Comparison of ENCODE assay signal across 9 mouse cellular contexts in the genomic region with DNA sequence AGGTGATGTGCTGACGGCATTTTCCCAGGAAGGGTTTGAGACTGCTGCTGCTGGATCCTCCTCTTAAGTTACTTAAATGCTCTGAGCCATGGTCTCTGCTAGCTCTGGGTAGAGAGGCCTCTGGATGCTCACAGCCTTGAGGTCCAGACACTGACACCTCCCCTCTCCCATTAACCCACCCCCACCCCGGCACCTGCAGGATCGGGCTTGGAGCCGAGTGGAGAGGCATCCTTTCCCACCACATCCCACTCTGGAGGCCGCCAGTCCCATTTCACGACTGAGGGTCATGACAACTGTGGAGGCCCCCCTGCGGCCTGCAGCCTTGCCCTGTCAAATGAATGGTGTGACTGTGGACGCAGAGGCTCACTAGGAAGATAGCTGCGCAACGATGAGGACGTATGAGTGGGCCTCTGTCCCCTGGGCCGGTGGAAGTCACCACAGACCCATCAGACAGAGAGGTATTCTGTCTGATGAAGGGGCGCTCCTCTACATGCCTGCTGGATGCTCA. TPM values are rescaled to one million over a fixed set of nuclear protein-coding genes. Genes with fewer than 3 reads are reported as not detected.
DNase-seq lines count a peak whose midpoint lies in the region; ATAC-seq and TF ChIP-seq lines count a peak whose summit lies in the region.
"Had no signal": no experiment of that assay in that cellular context is flagged by ENCODE, and none has a peak within 500 bp of the region (broad histone marks: within the 10 kb centered on the region; RNA-seq: fewer than 3 reads in every experiment).

No protein-coding gene starts in this region.

- H3K9ac ChIP-seq in kidney, postnatal 0 days (ENCODE audit: low read depth, low read length) = no peak overlapping the region
- no peak overlapping the region for H3K9ac ChIP-seq in embryonic facial prominence, embryonic 14.5 days (ENCODE audit: low read depth, low read length)
- H3K9ac ChIP-seq in hindbrain, embryonic 13.5 days = no peak overlapping the region
- H3K9ac ChIP-seq in midbrain, embryonic 14.5 days (replicated peaks; ENCODE audit: low read length) = no peak overlapping the region

- no peak overlapping the region for H3K27ac ChIP-seq in kidney, postnatal 0 days
- no peak overlapping the region for H3K27ac ChIP-seq in embryonic facial prominence, embryonic 14.5 days (replicated peaks; ENCODE audit: low read depth, low read length)
- no peak overlapping the region for H3K27ac ChIP-seq in hindbrain, embryonic 13.5 days
- H3K27ac ChIP-seq in midbrain, embryonic 14.5 days (replicated peaks; ENCODE audit: low read depth, low read length) = no peak overlapping the region

- H3K36me3 ChIP-seq in kidney, postnatal 0 days (ENCODE audit: insufficient read depth, low read length) = no peaks in the 10 kb centered on the region
- no peaks in the 10 kb centered on the region for H3K36me3 ChIP-seq in embryonic facial prominence, embryonic 14.5 days (ENCODE audit: control insufficient read depth, insufficient read depth, low read length)
- no peaks in the 10 kb centered on the region for H3K36me3 ChIP-seq in hindbrain, embryonic 13.5 days
- H3K36me3 ChIP-seq in midbrain, embryonic 14.5 days (ENCODE audit: control insufficient read depth, insufficient read depth, low read length) = no peaks in the 10 kb centered on the region

- no peak for DNase-seq in kidney, postnatal 0 days (ENCODE audit: low spot score)
- no peak for DNase-seq in kidney, postnatal 36 days
- no peak for DNase-seq in embryonic facial prominence, embryonic 14.5 days (ENCODE audit: low spot score)
- DNase-seq in midbrain, embryonic 14.5 days = no peak
- no peak for DNase-seq in c-Kit-positive CD71-positive TER-119-positive erythroid progenitor cells, embryonic 14.5 days (ENCODE audit: low spot score)
- DNase-seq in layer of hippocampus, postnatal 36 days = no peak

- peaks cover 38% of the 10 kb centered on the region for H3K4me1 ChIP-seq in kidney, postnatal 0 days (replicated peaks; ENCODE audit: insufficient read depth, low read length)
- H3K4me1 ChIP-seq in embryonic facial prominence, embryonic 14.5 days (ENCODE audit: control insufficient read depth, insufficient read depth, low read length) = peaks cover 53% of the 10 kb centered on the region
- peaks cover 48% of the 10 kb centered on the region for H3K4me1 ChIP-seq in hindbrain, embryonic 13.5 days (replicated peaks)
- peaks cover 15% of the 10 kb centered on the region for H3K4me1 ChIP-seq in midbrain, embryonic 14.5 days (ENCODE audit: control insufficient read depth, insufficient read depth, low read length)

- no peak for ATAC-seq in kidney, postnatal 0 days (replicated peaks; ENCODE audit: low FRiP score, low read depth)
- ATAC-seq in embryonic facial prominence, embryonic 14.5 days (ENCODE audit: low read depth) = no peak
- ATAC-seq in hindbrain, embryonic 13.5 days (ENCODE audit: low FRiP score) = peak; percentile 7; the same call in 1 of the 2 replicates
- ATAC-seq in midbrain, embryonic 14.5 days (ENCODE audit: low FRiP score, low TSS enrichment) = no peak
- no peak for ATAC-seq in monocyte, adult 5-6 weeks (replicated peaks; ENCODE audit: insufficient number of reproducible peaks, low FRiP score, low TSS enrichment, poor library complexity, severe bottlenecking)

- H3K4me2 ChIP-seq in kidney, postnatal 0 days (ENCODE audit: low read length) = 0 out of 2 replicates have a peak overlapping the region, but pooled peaks have one; percentile 40
- H3K4me2 ChIP-seq in embryonic facial prominence, embryonic 14.5 days (ENCODE audit: low read depth, low read length) = peak overlapping the region; percentile 64
- H3K4me2 ChIP-seq in hindbrain, embryonic 13.5 days = peak overlapping the region; percentile 52; the same call in 1 of the 2 replicates
- peak overlapping the region; percentile 54; the same call in 1 of the 2 replicates for H3K4me2 ChIP-seq in midbrain, embryonic 14.5 days (ENCODE audit: low read length)

- 0 out of 2 replicates have a peak, but pooled peaks cover 4% of the 10 kb centered on the region for H3K27me3 ChIP-seq in kidney, postnatal 0 days (ENCODE audit: insufficient read depth, low read length)
- H3K27me3 ChIP-seq in embryonic facial prominence, embryonic 14.5 days (replicated peaks; ENCODE audit: control insufficient read depth, insufficient read depth, low read length) = peaks cover 32% of the 10 kb centered on the region
- peaks cover 92% of the 10 kb centered on the region for H3K27me3 ChIP-seq in hindbrain, embryonic 13.5 days
- peaks cover 76% of the 10 kb centered on the region for H3K27me3 ChIP-seq in midbrain, embryonic 14.5 days (ENCODE audit: control insufficient read depth, insufficient read depth, low read length)

- H3K4me3 ChIP-seq in kidney, postnatal 0 days (replicated peaks; ENCODE audit: low read depth, low read length) = no peak overlapping the region
- peak overlapping the region; percentile 33; the same call in 1 of the 2 replicates for H3K4me3 ChIP-seq in embryonic facial prominence, embryonic 14.5 days (ENCODE audit: low read depth, low read length)
- peak overlapping the region; percentile 27; the same call in 1 of the 2 replicates for H3K4me3 ChIP-seq in hindbrain, embryonic 13.5 days
- no peak overlapping the region for H3K4me3 ChIP-seq in midbrain, embryonic 14.5 days (replicated peaks; ENCODE audit: low read depth, low read length)

- no peaks in the 10 kb centered on the region for H3K9me3 ChIP-seq in kidney, postnatal 0 days (replicated peaks; ENCODE audit: low read length)
- H3K9me3 ChIP-seq in embryonic facial prominence, embryonic 14.5 days (ENCODE audit: control insufficient read depth, low read length) = no peaks in the 10 kb centered on the region
- no peaks in the 10 kb centered on the region for H3K9me3 ChIP-seq in hindbrain, embryonic 13.5 days
- no peaks in the 10 kb centered on the region for H3K9me3 ChIP-seq in midbrain, embryonic 14.5 days (ENCODE audit: control insufficient read depth, low read length)

- WGBS in kidney, postnatal 0 days = 34% methylated on average over 13 of the region's 13 CpGs
- 29% methylated on average over 13 of the region's 13 CpGs for WGBS in embryonic facial prominence, embryonic 14.5 days
- WGBS in hindbrain, embryonic 13.5 days = 18% methylated on average over 13 of the region's 13 CpGs
- WGBS in midbrain, embryonic 14.5 days = 16% methylated on average over 13 of the region's 13 CpGs

- TF ChIP-seq CTCF in kidney, postnatal 0 days (IDR thresholded peaks at IDR 0.05; ENCODE audit: low read depth) = no peak

RNA-seq across cellular contexts. Expression of a gene that starts 5.7 kb away (rescaled TPM):
- 2.7 and 3.9 TPM in 2 replicates for polyA plus RNA-seq in kidney, postnatal 0 days (2015; fragmentation: Nextera tagmentation; extraction: Ambion mirVana)
- 6.6 and 6.9 TPM in 2 replicates for polyA plus RNA-seq in embryonic facial prominence, embryonic 14.5 days (2014; fragmentation: Nextera tagmentation; extraction: Ambion mirVana)
- polyA plus RNA-seq in hindbrain, embryonic 13.5 days (2015; fragmentation: Nextera tagmentation; extraction: Ambion mirVana) = not detected in 2 replicates
- not detected in 2 replicates for polyA plus RNA-seq in midbrain, embryonic 14.5 days (2014; fragmentation: Nextera tagmentation; extraction: Ambion mirVana)
- total RNA-seq in layer of hippocampus, postnatal 36 days (2021) = 1 to 10 TPM; 1.1 to 2.6 TPM
- 0.39 TPM in 1 of 3 replicates, not detected in the others for total RNA-seq in monocyte, adult 5-6 weeks (2017)
- polyA plus RNA-seq: liver, embryonic 16.5 days had no signal

RNA-seq across cellular contexts. Expression of a gene that starts 42.5 kb away (rescaled TPM):
- 76.1 and 81.0 TPM in 2 replicates for polyA plus RNA-seq in kidney, postnatal 0 days (2015; fragmentation: Nextera tagmentation; extraction: Ambion mirVana)
- 87.3 and 96.8 TPM in 2 replicates for polyA plus RNA-seq in embryonic facial prominence, embryonic 14.5 days (2014; fragmentation: Nextera tagmentation; extraction: Ambion mirVana)
- 115 and 119 TPM in 2 replicates for polyA plus RNA-seq in hindbrain, embryonic 13.5 days (2015; fragmentation: Nextera tagmentation; extraction: Ambion mirVana)
- polyA plus RNA-seq in midbrain, embryonic 14.5 days (2014; fragmentation: Nextera tagmentation; extraction: Ambion mirVana) = 91.8 and 121 TPM in 2 replicates
- total RNA-seq in layer of hippocampus, postnatal 36 days (2021) = 10 to 100 TPM; 67.8 to 74.8 TPM
- total RNA-seq in monocyte, adult 5-6 weeks (2017) = 49.3 to 72.8 TPM (median 58.3 TPM) in 3 replicates

Comparison
In these comparisons a context has a peak if more than half of its experiments do, and no peak if none do; other contexts are left out.
1. H3K4me3 ChIP-seq: peak in embryonic facial prominence, embryonic 14.5 days (single experiment) and hindbrain, embryonic 13.5 days (single experiment); none in kidney, postnatal 0 days (single experiment) and midbrain, embryonic 14.5 days (single experiment).
2. Peak in every context shown above with its lines, with median percentiles within 50 percentile points of each other: H3K4me2 ChIP-seq.